Mouse (Mus musculus) bone marrow macrophage, adult 2 months (primary cell): ENCODE measurements around the gene 5730596B20Rik. TPM values are rescaled to one million over a fixed set of nuclear protein-coding genes. Genes with fewer than 3 reads are reported as not detected.

Experiments
- H3K27ac ChIP-seq: 2 replicates; pipeline ENCODE4 v1.5.1; 2012; ENCODE audit warnings: low read depth, low read length; ENCODE audit not compliant: insufficient read depth
- H3K4me1 ChIP-seq: 2 replicates; pipeline ENCODE4 v1.6.1; 2012; ENCODE audit warnings: low read length; ENCODE audit not compliant: control insufficient read depth, insufficient read depth
- H3K4me3 ChIP-seq: 2 replicates; pipeline ENCODE4 v1.5.1; 2012; ENCODE audit warnings: mild to moderate bottlenecking, low read length, moderate library complexity; ENCODE audit not compliant: insufficient read depth
- CTCF ChIP-seq: IDR thresholded peaks from 2 replicates; pipeline ENCODE4 v1.5.1; 2012; ENCODE audit warnings: low read depth, mild to moderate bottlenecking, low read length, moderate library complexity
- POLR2A ChIP-seq: IDR thresholded peaks from 2 replicates; pipeline ENCODE4 v1.6.1; 2012; ENCODE audit warnings: mild to moderate bottlenecking, low read depth, low read length, borderline replicate concordance
- polyA plus RNA-seq: library from polyadenylated mRNA; stranded (reverse); fragments of >200 nt; gene quantifications from 2 replicates; pipeline ENCODE4 v1.2.4, GENCODE M21; 2012; ENCODE audit not compliant: missing spikeins, insufficient read depth, insufficient read length

The 5730596B20Rik gene
- polyA plus RNA-seq, 1 experiment, result not detected

- H3K27ac ChIP-seq, result no peak overlapping the region
- H3K4me3 ChIP-seq, result no peak overlapping the region
- no peak for TF ChIP-seq CTCF
- no peak for TF ChIP-seq POLR2A
- H3K4me1 ChIP-seq, result no peaks in the 10 kb centered on the region
Observed at GRCm38 (mm10) chr6:52185222-52185621, 7.9 kb downstream of the 5730596B20Rik start.

GRCm38 (mm10) chr6:52185834-52186233 lies 8.5 kb downstream of the 5730596B20Rik start:
- no peak for TF ChIP-seq POLR2A
- TF ChIP-seq CTCF, result no peak
- Histone ChIP-seq H3K27ac (no peak overlapping the region), H3K4me1 (no peaks in the 10 kb centered on the region), H3K4me3 (no peak overlapping the region)

GRCm38 (mm10) chr6:52186500-52186899 lies 9.2 kb downstream of the 5730596B20Rik start:
- no peak for TF ChIP-seq CTCF
- TF ChIP-seq POLR2A, result no peak
- no peaks in the 10 kb centered on the region for H3K4me1 ChIP-seq
- no peak overlapping the region for H3K27ac ChIP-seq
- no peak overlapping the region for H3K4me3 ChIP-seq

DNA sequence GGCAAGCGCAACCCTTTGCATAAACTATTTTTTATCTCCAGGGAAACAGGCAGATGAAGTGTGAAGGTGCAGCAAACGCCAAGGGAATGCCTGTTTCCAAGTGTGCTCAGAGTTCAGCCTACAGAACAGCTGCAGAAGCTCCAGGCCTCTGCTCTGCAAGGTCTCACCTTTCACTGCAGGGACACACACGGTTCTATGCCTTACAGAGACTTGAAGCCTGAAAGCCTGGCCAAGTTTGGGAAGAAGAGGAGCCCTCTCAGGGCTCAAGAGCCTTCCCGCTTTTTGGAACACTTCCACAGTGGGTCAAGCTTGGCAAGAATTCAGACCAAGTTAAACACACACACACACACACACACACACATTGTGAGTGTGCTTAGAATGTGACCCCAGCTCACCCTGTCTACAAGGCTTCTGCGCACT lies 11.9 kb downstream of the 5730596B20Rik start:
- Histone ChIP-seq H3K4me3 (no peak overlapping the region), H3K4me1 (peaks cover 5% of the 10 kb centered on the region), H3K27ac (no peak overlapping the region)
- TF ChIP-seq CTCF (no peak), POLR2A (no peak)

GRCm38 (mm10) chr6:52189909-52190308 lies 12.6 kb downstream of the 5730596B20Rik start:
- no peak for TF ChIP-seq CTCF
- TF ChIP-seq POLR2A, result no peak
- H3K4me3 ChIP-seq, result no peak overlapping the region
- H3K4me1 ChIP-seq, result peaks cover 5% of the 10 kb centered on the region
- no peak overlapping the region for H3K27ac ChIP-seq

DNA sequence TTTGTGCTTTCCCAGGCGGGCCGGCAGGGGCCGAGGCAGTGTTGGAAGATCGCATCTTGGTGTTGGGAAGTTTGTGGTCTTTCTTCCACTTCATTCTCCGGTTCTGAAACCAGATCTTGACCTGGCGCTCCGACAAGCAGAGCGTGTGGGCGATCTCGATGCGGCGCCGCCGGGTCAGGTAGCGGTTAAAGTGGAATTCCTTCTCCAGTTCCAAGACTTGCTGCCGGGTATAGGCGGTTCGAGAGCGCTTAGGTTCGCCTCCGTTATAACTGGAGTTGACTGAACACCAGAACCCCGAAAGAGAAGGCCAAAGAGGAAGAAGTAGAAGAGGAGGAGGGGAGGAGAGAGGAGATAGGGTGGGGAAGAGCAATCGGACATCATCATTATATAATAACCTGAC lies 13.1 kb downstream of the 5730596B20Rik start:
- peaks cover 5% of the 10 kb centered on the region for H3K4me1 ChIP-seq
- TF ChIP-seq POLR2A (no peak), CTCF (no peak)
- H3K27ac ChIP-seq, result no peak overlapping the region
- no peak overlapping the region for H3K4me3 ChIP-seq

GRCm38 (mm10) chr6:52190906-52191810 lies 13.9 kb downstream of the 5730596B20Rik start, which contains the start of gene Hoxa4:
Gene Hoxa4 (minus strand): TSS chr6:52191753.
- Histone ChIP-seq H3K4me1 (peaks cover 5% of the 10 kb centered on the region), H3K27ac (no peak within 1 kb of the TSS), H3K4me3 (peak within 1 kb of the TSS; percentile 78)
- no peak for TF ChIP-seq POLR2A
- TF ChIP-seq CTCF, result no peak

- TF ChIP-seq POLR2A (no peak), CTCF (no peak)
- Histone ChIP-seq H3K27ac (no peak overlapping the region), H3K4me1 (peaks cover 5% of the 10 kb centered on the region), H3K4me3 (peak overlapping the region; percentile 78)
Observed at GRCm38 (mm10) chr6:52191860-52192550, 14.7 kb downstream of the 5730596B20Rik start.

DNA sequence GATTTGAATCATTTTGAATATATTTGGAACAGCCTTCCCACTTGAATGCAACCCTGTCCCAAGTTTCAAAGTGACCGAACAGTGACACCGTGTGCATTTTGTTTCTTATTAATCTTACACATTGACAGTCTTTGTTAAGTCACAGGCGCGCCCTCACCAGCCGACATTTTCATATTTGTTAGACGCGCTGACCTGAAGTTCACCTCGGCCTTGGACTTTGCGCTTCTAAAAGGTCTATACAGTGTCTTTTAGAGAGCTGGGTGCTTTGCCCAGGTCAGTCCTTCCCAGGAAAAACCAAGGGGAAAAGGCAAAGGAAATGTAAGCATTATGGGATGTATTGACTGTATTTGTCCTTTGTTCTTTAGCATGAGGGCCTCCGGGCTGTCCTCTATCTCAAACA lies 17.4 kb downstream of the 5730596B20Rik start:
- no peak for TF ChIP-seq POLR2A
- no peak for TF ChIP-seq CTCF
- no peak overlapping the region for H3K4me3 ChIP-seq
- peaks cover 5% of the 10 kb centered on the region for H3K4me1 ChIP-seq
- no peak overlapping the region for H3K27ac ChIP-seq

GRCm38 (mm10) chr6:52196811-52197210 lies 19.5 kb downstream of the 5730596B20Rik start:
- Histone ChIP-seq H3K27ac (no peak overlapping the region), H3K4me3 (no peak overlapping the region), H3K4me1 (peaks cover 5% of the 10 kb centered on the region)
- TF ChIP-seq POLR2A (no peak), CTCF (no peak)
